Mouse (Mus musculus): ENCODE data around the gene Khsrp.

GRCm38 (mm10) chr17:56988441-56988840 is 42.9 kb downstream of the Khsrp start:
- TF ChIP-seq CTCF (IDR thresholded peaks at IDR 0.05; ENCODE audit: low read depth) (no peak), EP300 (IDR thresholded peaks at IDR 0.05; ENCODE audit: low read depth) (no peak)

All from liver, postnatal 0 days (tissue).